Mouse (Mus musculus): ENCODE results near the gene Cyp2c23. TPM values are rescaled to one million over a fixed set of nuclear protein-coding genes. Genes with fewer than 3 reads are reported as not detected.

Gene Cyp2c23
- polyA plus RNA-seq, 1 experiment from 2014 or later: 0.35 TPM

- H3K27ac ChIP-seq: no peak overlapping the region
- H3K27me3 ChIP-seq: no peaks in the 10 kb centered on the region
- no peaks in the 10 kb centered on the region for H3K9me3 ChIP-seq
- no peak overlapping the region for H3K9ac ChIP-seq
- H3K4me1 ChIP-seq: no peaks in the 10 kb centered on the region
- 60% methylated on average over 4 of the region's 4 CpGs for WGBS
- no peak overlapping the region for H3K4me2 ChIP-seq
- no peak overlapping the region for H3K4me3 ChIP-seq
- no peak for ATAC-seq (ENCODE audit: borderline replicate concordance, extremely low read depth, low FRiP score, low TSS enrichment)
- no peaks in the 10 kb centered on the region for H3K36me3 ChIP-seq
Observed at GRCm38 (mm10) chr19:43992464-43992863, 36.5 kb downstream of the Cyp2c23 start.

DNA sequence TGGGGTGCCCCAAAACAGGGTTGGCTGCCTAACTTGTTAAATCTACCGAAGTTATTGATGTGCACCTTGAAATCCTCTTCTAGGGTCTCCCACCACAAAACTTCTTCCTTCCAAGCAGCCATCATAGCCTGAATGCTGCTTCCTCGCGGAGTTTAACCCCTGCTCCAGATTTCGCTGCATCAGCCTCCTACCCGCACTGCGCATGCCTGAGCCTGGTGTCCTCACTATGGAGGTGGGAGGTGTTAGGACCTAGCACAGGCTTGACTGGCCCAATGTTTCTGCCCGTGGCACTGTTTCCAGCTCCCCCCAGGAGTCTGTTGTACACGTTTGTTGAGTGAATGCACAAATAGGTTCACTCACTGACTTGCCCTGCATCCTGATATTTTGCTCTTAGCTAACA, 38.6 kb downstream of the Cyp2c23 start:
- H3K4me3 ChIP-seq: no peak overlapping the region
- WGBS: 77% methylated on average over 8 of the region's 8 CpGs
- ATAC-seq (ENCODE audit: borderline replicate concordance, extremely low read depth, low FRiP score, low TSS enrichment): no peak

DNA sequence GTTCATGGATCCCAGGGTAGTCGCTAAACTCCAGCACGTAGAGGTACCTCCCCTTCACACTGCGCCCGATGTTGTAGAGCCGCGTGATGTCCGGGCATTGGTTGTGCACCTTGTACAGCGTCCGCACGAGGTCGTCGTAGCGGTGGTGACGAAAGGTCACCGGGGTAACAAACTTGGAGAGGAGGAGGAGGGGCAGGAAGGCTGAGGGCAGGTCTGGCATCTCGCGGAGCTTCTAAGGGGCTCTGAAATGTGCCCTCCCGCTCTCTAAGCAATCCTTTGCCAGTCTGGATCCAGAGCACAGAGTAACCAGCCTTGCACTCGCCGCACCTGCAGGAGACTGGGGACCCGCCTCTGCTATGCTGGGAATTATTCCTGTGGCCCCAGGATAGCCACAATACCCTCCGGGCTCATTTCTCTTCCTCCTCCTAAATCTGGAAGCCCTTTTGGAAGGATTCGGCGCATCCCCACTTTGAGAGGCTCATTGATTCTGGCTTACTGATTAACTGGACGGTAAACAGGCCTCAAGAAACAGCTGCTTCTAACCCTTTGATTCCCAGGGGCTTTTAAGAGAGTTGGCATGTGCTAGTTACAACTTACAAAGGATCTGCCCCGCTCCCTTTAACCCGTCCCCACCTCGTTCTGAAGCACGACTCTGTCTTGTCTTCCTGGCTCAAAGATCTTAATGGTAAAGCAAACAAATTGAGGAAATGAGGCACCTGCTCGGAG, 42.8 kb downstream of the Cyp2c23 start, which contains the start of gene Cpn1:
TSS of gene Cpn1 (minus strand) at position 488 of the 726 bp plus-strand sequence.
- ATAC-seq (ENCODE audit: borderline replicate concordance, extremely low read depth, low FRiP score, low TSS enrichment): 0 out of 2 replicates have a peak, but pooled peaks have one; percentile 31
- H3K36me3 ChIP-seq: no peaks in the 10 kb centered on the region
- 16% methylated on average over 30 of the region's 30 CpGs for WGBS
- H3K4me1 ChIP-seq: peaks cover 13% of the 10 kb centered on the region
- H3K4me3 ChIP-seq: peak within 1 kb of the TSS; percentile 21
- no peak within 1 kb of the TSS for H3K9ac ChIP-seq
- H3K27me3 ChIP-seq: 0 out of 2 replicates have a peak, but pooled peaks cover 6% of the 10 kb centered on the region
- H3K27ac ChIP-seq: no peak within 1 kb of the TSS
- H3K4me2 ChIP-seq: peak within 1 kb of the TSS; percentile 45
- H3K9me3 ChIP-seq: no peaks in the 10 kb centered on the region

More for the DNA sequence above, 38.6 kb downstream of the Cyp2c23 start:
- no peaks in the 10 kb centered on the region for H3K4me1 ChIP-seq
- H3K9me3 ChIP-seq: no peaks in the 10 kb centered on the region
- H3K36me3 ChIP-seq: no peaks in the 10 kb centered on the region
- H3K9ac ChIP-seq: no peak overlapping the region
- no peak overlapping the region for H3K4me2 ChIP-seq
- H3K27me3 ChIP-seq: 0 out of 2 replicates have a peak, but pooled peaks cover 6% of the 10 kb centered on the region
- H3K27ac ChIP-seq: no peak overlapping the region

GRCm38 (mm10) chr19:43981992-43982391, 47.0 kb downstream of the Cyp2c23 start:
- H3K4me1 ChIP-seq: peaks cover 13% of the 10 kb centered on the region
- 85% methylated on average over 5 of the region's 5 CpGs for WGBS
- no peak for ATAC-seq (ENCODE audit: borderline replicate concordance, extremely low read depth, low FRiP score, low TSS enrichment)
- no peak overlapping the region for H3K27ac ChIP-seq
- no peaks in the 10 kb centered on the region for H3K9me3 ChIP-seq
- H3K9ac ChIP-seq: no peak overlapping the region
- no peaks in the 10 kb centered on the region for H3K36me3 ChIP-seq
- no peak overlapping the region for H3K4me2 ChIP-seq
- H3K4me3 ChIP-seq: no peak overlapping the region
- 0 out of 2 replicates have a peak, but pooled peaks cover 6% of the 10 kb centered on the region for H3K27me3 ChIP-seq

DNA sequence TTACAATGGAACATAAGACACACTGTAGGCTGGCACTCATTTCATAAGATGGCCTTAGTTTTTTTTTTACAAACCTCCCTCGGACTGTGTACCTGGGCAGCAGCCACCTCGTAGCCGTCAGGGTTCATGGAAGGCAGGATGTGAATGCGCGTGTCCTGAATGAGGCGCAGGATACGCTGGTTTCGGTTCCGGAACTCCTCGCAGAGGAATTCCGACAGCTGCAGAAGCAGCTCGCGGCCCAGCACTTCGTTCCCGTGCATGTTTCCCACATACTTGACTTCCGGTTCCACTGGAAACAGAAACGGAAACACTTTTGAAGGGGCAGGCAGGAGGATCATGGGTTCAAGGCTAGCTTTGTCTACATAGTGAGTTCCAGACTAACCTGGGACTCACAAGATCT, 48.3 kb downstream of the Cyp2c23 start:
- 91% methylated on average over 17 of the region's 17 CpGs for WGBS
- H3K4me1 ChIP-seq: peaks cover 13% of the 10 kb centered on the region
- no peak overlapping the region for H3K4me2 ChIP-seq
- H3K4me3 ChIP-seq: no peak overlapping the region
- no peaks in the 10 kb centered on the region for H3K9me3 ChIP-seq
- H3K27me3 ChIP-seq: no peaks in the 10 kb centered on the region
- no peak overlapping the region for H3K27ac ChIP-seq
- ATAC-seq (ENCODE audit: borderline replicate concordance, extremely low read depth, low FRiP score, low TSS enrichment): no peak
- H3K36me3 ChIP-seq: no peaks in the 10 kb centered on the region
- H3K9ac ChIP-seq: no peak overlapping the region

GRCm38 (mm10) chr19:43977799-43978198, 51.2 kb downstream of the Cyp2c23 start:
- Histone ChIP-seq H3K4me1 (no peaks in the 10 kb centered on the region), H3K27me3 (no peaks in the 10 kb centered on the region), H3K4me3 (no peak overlapping the region), H3K4me2 (no peak overlapping the region), H3K9ac (no peak overlapping the region), H3K9me3 (no peaks in the 10 kb centered on the region), H3K27ac (no peak overlapping the region), H3K36me3 (no peaks in the 10 kb centered on the region)
- WGBS: 83% methylated on average over 3 of the region's 3 CpGs
- ATAC-seq (ENCODE audit: borderline replicate concordance, extremely low read depth, low FRiP score, low TSS enrichment): no peak

- Histone ChIP-seq H3K4me3 (no peak overlapping the region), H3K4me1 (no peaks in the 10 kb centered on the region), H3K27me3 (no peaks in the 10 kb centered on the region), H3K36me3 (no peaks in the 10 kb centered on the region), H3K27ac (no peak overlapping the region), H3K4me2 (no peak overlapping the region), H3K9ac (no peak overlapping the region), H3K9me3 (no peaks in the 10 kb centered on the region)
- 49% methylated on average over 6 of the region's 6 CpGs for WGBS
- ATAC-seq (ENCODE audit: borderline replicate concordance, extremely low read depth, low FRiP score, low TSS enrichment): no peak
Observed at GRCm38 (mm10) chr19:43976661-43977060, 52.3 kb downstream of the Cyp2c23 start.

DNA sequence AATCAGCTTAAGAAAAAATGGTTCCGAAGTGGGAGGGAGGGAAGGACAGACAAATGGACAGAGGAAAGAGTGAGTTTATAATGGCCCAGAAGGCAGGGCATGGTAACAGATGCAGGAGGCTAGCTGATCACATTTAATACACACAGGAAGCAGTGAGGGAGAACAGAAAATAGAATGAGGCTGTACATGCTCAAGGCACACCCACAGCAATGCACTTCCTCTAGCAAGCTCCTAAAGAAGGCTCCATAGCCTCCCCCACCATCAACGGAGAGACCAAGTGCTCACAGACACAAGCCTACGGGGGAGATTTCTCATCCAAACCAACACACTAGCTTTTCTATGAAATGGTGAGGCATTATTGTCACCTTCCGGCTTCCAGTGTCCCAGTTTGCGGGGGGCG, 54.8 kb downstream of the Cyp2c23 start:
- Histone ChIP-seq H3K9ac (no peak overlapping the region), H3K9me3 (no peaks in the 10 kb centered on the region), H3K27ac (no peak overlapping the region), H3K4me2 (no peak overlapping the region), H3K27me3 (no peaks in the 10 kb centered on the region), H3K36me3 (no peaks in the 10 kb centered on the region), H3K4me3 (no peak overlapping the region), H3K4me1 (no peaks in the 10 kb centered on the region)
- WGBS: 86% methylated on average over 6 of the region's 6 CpGs
- ATAC-seq (ENCODE audit: borderline replicate concordance, extremely low read depth, low FRiP score, low TSS enrichment): no peak

GRCm38 (mm10) chr19:43973711-43974110, 55.3 kb downstream of the Cyp2c23 start:
- WGBS: 77% methylated on average over 9 of the region's 9 CpGs
- H3K9ac ChIP-seq: no peak overlapping the region
- no peak overlapping the region for H3K4me3 ChIP-seq
- no peak overlapping the region for H3K27ac ChIP-seq
- no peaks in the 10 kb centered on the region for H3K9me3 ChIP-seq
- no peak overlapping the region for H3K4me2 ChIP-seq
- no peaks in the 10 kb centered on the region for H3K36me3 ChIP-seq
- ATAC-seq (ENCODE audit: borderline replicate concordance, extremely low read depth, low FRiP score, low TSS enrichment): no peak
- no peaks in the 10 kb centered on the region for H3K4me1 ChIP-seq
- H3K27me3 ChIP-seq: no peaks in the 10 kb centered on the region

DNA sequence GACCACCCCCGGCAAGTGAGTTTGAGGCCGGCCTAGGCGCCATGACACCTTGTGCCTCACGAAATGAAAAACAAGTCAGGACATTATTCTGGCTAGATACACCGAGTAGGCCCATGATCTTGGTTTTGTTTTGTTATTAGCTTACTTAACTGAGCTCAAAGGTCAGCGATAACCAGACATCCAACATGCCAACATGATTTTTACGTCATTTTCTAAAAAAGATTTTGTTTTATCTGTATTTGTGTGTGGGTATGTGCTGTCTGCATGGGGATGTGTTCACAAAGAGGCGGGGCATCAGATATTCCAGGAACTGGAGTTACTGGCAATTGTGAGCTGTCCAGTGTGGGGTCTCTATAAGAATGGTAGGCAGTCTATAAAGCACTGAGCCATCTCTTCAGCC, 56.9 kb downstream of the Cyp2c23 start:
- H3K4me3 ChIP-seq: no peak overlapping the region
- no peak overlapping the region for H3K9ac ChIP-seq
- ATAC-seq (ENCODE audit: borderline replicate concordance, extremely low read depth, low FRiP score, low TSS enrichment): no peak
- H3K4me2 ChIP-seq: no peak overlapping the region
- WGBS: 91% methylated on average over 8 of the region's 8 CpGs
- no peaks in the 10 kb centered on the region for H3K4me1 ChIP-seq
- H3K9me3 ChIP-seq: no peaks in the 10 kb centered on the region
- no peaks in the 10 kb centered on the region for H3K27me3 ChIP-seq
- H3K36me3 ChIP-seq: no peaks in the 10 kb centered on the region
- H3K27ac ChIP-seq: no peak overlapping the region

- ATAC-seq (ENCODE audit: borderline replicate concordance, extremely low read depth, low FRiP score, low TSS enrichment): no peak
- H3K9ac ChIP-seq: no peak overlapping the region
Observed at GRCm38 (mm10) chr19:43968436-43969026, 60.5 kb downstream of the Cyp2c23 start.

DNA sequence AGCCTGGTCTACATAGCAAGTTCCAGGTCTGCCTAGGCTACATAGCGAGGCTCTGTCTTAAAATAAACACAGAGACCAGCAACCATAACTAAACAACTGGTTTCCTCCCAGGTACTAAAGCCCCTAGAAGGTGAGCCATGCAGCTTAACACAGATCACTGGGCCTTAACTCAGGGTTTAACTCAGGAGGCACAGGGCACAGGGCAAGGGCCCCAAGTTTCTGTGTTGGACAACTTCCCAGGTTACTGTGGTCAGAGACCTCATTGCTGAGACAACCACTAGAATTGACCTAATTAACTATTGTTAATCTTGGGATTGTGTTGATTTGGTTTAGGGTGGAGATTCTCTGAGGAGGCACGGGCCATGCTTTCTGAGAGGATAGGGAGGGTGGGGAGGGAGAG, 62.5 kb downstream of the Cyp2c23 start:
- WGBS: 71% methylated on average over 2 of the region's 2 CpGs
- Histone ChIP-seq H3K9me3 (no peaks in the 10 kb centered on the region), H3K4me2 (no peak overlapping the region), H3K4me3 (no peak overlapping the region), H3K9ac (no peak overlapping the region), H3K36me3 (no peaks in the 10 kb centered on the region), H3K27me3 (no peaks in the 10 kb centered on the region), H3K27ac (no peak overlapping the region), H3K4me1 (no peaks in the 10 kb centered on the region)
- no peak for ATAC-seq (ENCODE audit: borderline replicate concordance, extremely low read depth, low FRiP score, low TSS enrichment)

More at GRCm38 (mm10) chr19:43968436-43969026, 60.5 kb downstream of the Cyp2c23 start:
- Histone ChIP-seq H3K27me3 (no peaks in the 10 kb centered on the region), H3K4me2 (no peak overlapping the region), H3K4me1 (no peaks in the 10 kb centered on the region), H3K4me3 (no peak overlapping the region), H3K9me3 (no peaks in the 10 kb centered on the region), H3K36me3 (no peaks in the 10 kb centered on the region), H3K27ac (no peak overlapping the region)
- WGBS: 52% methylated on average over 11 of the region's 11 CpGs

All from lung, embryonic 15.5 days (tissue).